Mouse (Mus musculus) G1E (cell line): ENCODE results near the gene Fam213a. TPM values are rescaled to one million over a fixed set of nuclear protein-coding genes. Genes with fewer than 3 reads are reported as not detected.

Experiments used
- ATAC-seq: 2 replicates; pipeline ENCODE4 v1.8.0; 2016; ENCODE audit warnings: mild to moderate bottlenecking; ENCODE audit not compliant: insufficient number of reproducible peaks, poor library complexity, low FRiP score, severe bottlenecking; ENCODE audit errors: extremely low read depth
- DNase-seq: peaks from one replicate; pipeline ENCODE4 v3.0.0; 2012; ENCODE audit warnings: low spot score
- H3K27me3 ChIP-seq: 2 replicates; pipeline ENCODE4 v1.6.1; 2012; ENCODE audit warnings: mild to moderate bottlenecking, low read length, inconsistent platforms; ENCODE audit not compliant: insufficient read depth
- H3K36me3 ChIP-seq: replicated peaks from 2 replicates; pipeline ENCODE3; 2012; ENCODE audit warnings: mild to moderate bottlenecking, inconsistent platforms
- H3K4me1 ChIP-seq: 2 replicates; pipeline ENCODE4 v1.6.1; 2012; ENCODE audit warnings: low read depth, low read length, inconsistent platforms, mixed read lengths; ENCODE audit not compliant: insufficient read depth
- H3K4me3 ChIP-seq: 2 replicates; pipeline ENCODE4 v1.5.1; 2012; ENCODE audit warnings: low read depth, mild to moderate bottlenecking, inconsistent platforms, low read length, moderate library complexity, mixed read lengths
- H3K9me3 ChIP-seq: replicated peaks from 2 replicates; pipeline ENCODE4 v1.6.1; 2012; ENCODE audit warnings: inconsistent platforms
- CTCF ChIP-seq: IDR thresholded peaks from 2 replicates; pipeline ENCODE4 v1.5.1; 2012; ENCODE audit warnings: low read depth, low read length, inconsistent platforms, mixed read lengths
- GATA1 ChIP-seq: IDR thresholded peaks from 2 replicates; pipeline ENCODE4 v1.6.1; 2012; ENCODE audit warnings: borderline replicate concordance, low read length, inconsistent platforms, mixed read lengths
- GATA2 ChIP-seq: IDR thresholded peaks from 2 replicates; pipeline ENCODE4 v1.6.1; 2012; ENCODE audit warnings: low read depth, low read length, inconsistent platforms, borderline replicate concordance
- POLR2AphosphoS5 ChIP-seq: IDR thresholded peaks from 2 replicates; pipeline ENCODE4 v1.6.1; 2012; ENCODE audit warnings: low read depth, low read length, inconsistent platforms; ENCODE audit not compliant: insufficient replicate concordance
- TAL1 ChIP-seq: conservative IDR thresholded peaks from 2 replicates; pipeline ENCODE4 v1.6.1; 2012; ENCODE audit warnings: low read depth, low read length, inconsistent platforms, mixed read lengths
- polyA plus RNA-seq: library from polyadenylated mRNA; stranded (reverse); fragments of >175 nt; gene quantifications from 2 replicates; pipeline ENCODE4 v1.2.3, GENCODE M21; 2012
- total RNA-seq, 2 experiments: library from RNA; stranded (forward) in 1 of 2; stranded (reverse) in 1 of 2; fragments of 200-1000 nt in 1 of 2; fragments of >200 nt in 1 of 2; fragmentation: Nextera tagmentation in 1 of 2; gene quantifications; 2 replicates each; pipeline ENCODE4 v1.2.3; 2014 to 2017

The Fam213a gene
- total and polyA plus RNA-seq, 3 experiments = 12.5 to 101 (median 57.9) TPM

- H3K27me3 ChIP-seq = no peaks in the 10 kb centered on the region
- peak overlapping the region; percentile 24; the same call in 1 of the 2 replicates for H3K4me3 ChIP-seq
- no peak for TF ChIP-seq GATA1
- no peak for TF ChIP-seq GATA2
- TF ChIP-seq POLR2AphosphoS5 = no peak
- no peak for TF ChIP-seq CTCF
- TF ChIP-seq TAL1 = no peak
- H3K4me1 ChIP-seq = peaks cover 90% of the 10 kb centered on the region
- DNase-seq (no peak), ATAC-seq (no peak)
- peaks cover 40% of the 10 kb centered on the region for H3K36me3 ChIP-seq
- no peaks in the 10 kb centered on the region for H3K9me3 ChIP-seq
These were observed 54.6 kb downstream of the Fam213a start for GRCm38 (mm10) chr14:40958986-40959381.

GRCm38 (mm10) chr14:40958083-40958985 is 55.3 kb downstream of the Fam213a start:
- Histone ChIP-seq H3K4me1 (peaks cover 90% of the 10 kb centered on the region), H3K4me3 (peak overlapping the region; percentile 47; the same call in 1 of the 2 replicates), H3K36me3 (peaks cover 38% of the 10 kb centered on the region), H3K9me3 (no peaks in the 10 kb centered on the region), H3K27me3 (no peaks in the 10 kb centered on the region)
- ATAC-seq = no peak
- no peak for TF ChIP-seq CTCF
- no peak for TF ChIP-seq GATA2
- no peak for TF ChIP-seq GATA1
- no peak for TF ChIP-seq POLR2AphosphoS5
- TF ChIP-seq TAL1 = no peak
- no peak for DNase-seq

- Histone ChIP-seq H3K4me1 (peaks cover 90% of the 10 kb centered on the region), H3K36me3 (peaks cover 45% of the 10 kb centered on the region), H3K4me3 (no peak overlapping the region; the same call in 1 of the 2 replicates), H3K27me3 (no peaks in the 10 kb centered on the region), H3K9me3 (no peaks in the 10 kb centered on the region)
- TF ChIP-seq TAL1 (no peak), POLR2AphosphoS5 (no peak), GATA1 (no peak), CTCF (no peak), GATA2 (no peak)
- DNase-seq (no peak), ATAC-seq (no peak)
These were observed 56.0 kb downstream of the Fam213a start for GRCm38 (mm10) chr14:40957607-40958006.

GRCm38 (mm10) chr14:40956252-40957146 is 57.1 kb downstream of the Fam213a start:
- Histone ChIP-seq H3K4me3 (peak overlapping the region; percentile 67; the same call in 1 of the 2 replicates), H3K9me3 (no peaks in the 10 kb centered on the region), H3K4me1 (peaks cover 89% of the 10 kb centered on the region), H3K27me3 (no peaks in the 10 kb centered on the region), H3K36me3 (peaks cover 53% of the 10 kb centered on the region)
- peak; percentile 76 for ATAC-seq
- peak; percentile 57 for DNase-seq
- TF ChIP-seq POLR2AphosphoS5 (no peak), GATA1 (no peak), TAL1 (no peak), GATA2 (no peak), CTCF (no peak)

GRCm38 (mm10) chr14:40955596-40956251 is 57.9 kb downstream of the Fam213a start:
- Histone ChIP-seq H3K27me3 (no peaks in the 10 kb centered on the region), H3K36me3 (peaks cover 58% of the 10 kb centered on the region), H3K4me3 (peak overlapping the region; percentile 67; the same call in 1 of the 2 replicates), H3K9me3 (no peaks in the 10 kb centered on the region), H3K4me1 (peaks cover 97% of the 10 kb centered on the region)
- peak; percentile 7 for ATAC-seq
- no peak for DNase-seq
- TF ChIP-seq TAL1 = no peak
- TF ChIP-seq GATA1 = no peak
- TF ChIP-seq CTCF = no peak
- no peak for TF ChIP-seq POLR2AphosphoS5
- TF ChIP-seq GATA2 = no peak
